Mouse (Mus musculus) embryonic stem cell, embryonic (primary cell): ENCODE data around the gene Pskh1.

Source experiments
- CTCF ChIA-PET, 4 experiments: fragments of 300-600 bp in 2 of 4; fragments of 350-600 bp in 2 of 4; sonication (Branson Sonifier 250); formaldehyde crosslinking; loops; one replicate each; lab custom pipeline; 2022; ENCODE audit warnings: inconsistent platforms in 2 of 4; lab: Charles Lee
- POLR2A ChIA-PET, 4 experiments: fragments of 300-600 bp in 2 of 4; fragments of 350-600 bp in 2 of 4; sonication (Branson Sonifier 250); formaldehyde crosslinking; loops; one replicate each; lab custom pipeline; 2022; ENCODE audit warnings: antibody characterized with exemption in 4 of 4, inconsistent platforms in 1 of 4; lab: Charles Lee

Gene Pskh1

DNA sequence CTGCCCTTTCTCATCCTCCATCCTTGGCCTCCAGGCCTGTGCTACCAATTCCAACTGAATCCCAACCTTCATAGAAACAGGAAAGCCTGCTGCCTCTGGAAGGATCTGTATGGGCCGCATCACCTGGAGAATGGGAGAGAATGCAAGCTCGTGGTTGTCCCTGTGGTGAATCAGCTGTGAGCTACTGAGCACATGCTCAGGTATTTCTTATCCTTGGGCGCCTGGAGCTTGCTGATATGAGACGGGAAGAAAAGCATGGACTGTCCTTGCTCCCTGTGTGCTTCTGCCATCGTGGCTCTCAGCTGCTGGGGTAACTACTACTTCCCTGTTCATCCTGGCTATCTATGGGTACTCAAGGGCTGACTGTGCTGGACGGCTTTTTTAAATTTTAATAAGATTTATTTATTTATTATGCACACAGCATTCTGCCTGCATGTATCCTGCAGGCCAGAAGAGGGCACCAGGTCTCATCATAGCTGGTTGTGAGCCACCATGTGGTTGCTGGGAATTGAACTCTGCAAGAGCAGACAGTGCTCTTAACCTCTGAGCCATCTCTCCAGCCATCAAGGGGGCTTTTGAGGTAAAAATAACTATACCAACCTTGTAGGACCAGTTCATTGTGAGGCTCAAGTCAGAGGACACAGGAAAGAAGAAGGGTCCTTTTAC lies 33.7 kb upstream of the Pskh1 start:
- CTCF ChIA-PET: interaction anchor here (0.6 to 3.0 kb wide), 16 partner anchors 11 to 152 kb away, joined by 3 to 28 read pairs (median 5); partner anchors contain the start of genes Thap11 (in 3 of the 4), Nrn1l (in 1 of the 4), Pskh1 (in 1 of the 4) and Ranbp10 (in 1 of the 4)
- POLR2A ChIA-PET: interaction anchor here in 3 of 4 experiments (0.5 to 5.1 kb wide), 22 partner anchors 10 to 191 kb away, joined by 3 to 58 read pairs (median 4); partner anchors contain the start of genes Thap11 (in 2 of the 3), Edc4 (in 1 of the 3), Nrn1l (in 1 of the 3) and Pskh1 (in 1 of the 3)

DNA sequence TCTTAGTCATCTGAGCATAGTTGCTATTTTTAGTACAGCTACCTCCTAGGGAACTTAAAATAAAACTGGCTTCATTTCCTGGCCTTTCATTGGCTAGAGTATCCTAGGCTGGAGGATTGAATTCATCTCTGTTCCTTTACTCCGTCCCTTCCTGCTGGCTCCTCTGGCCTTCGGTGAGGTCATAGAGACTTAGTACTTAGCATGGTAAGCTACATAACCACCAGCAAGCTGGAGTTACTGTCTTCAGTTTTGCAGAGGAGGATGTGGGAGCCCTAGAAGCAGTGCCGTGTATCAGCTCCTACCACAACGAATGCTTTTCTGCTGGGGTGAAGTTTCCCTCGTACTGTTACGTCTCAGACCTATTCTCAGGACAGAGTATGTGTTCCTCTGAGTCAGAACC lies 25.9 kb upstream of the Pskh1 start:
- ChIA-PET POLR2A (interaction anchor here in 2 of 4 experiments (0.9 to 8.4 kb wide), 12 partner anchors 9 to 75 kb away, joined by 3 to 58 read pairs (median 5); partner anchors contain the start of genes Nutf2 (in 2 of the 2), Nrn1l (in 1 of the 2), Pskh1 (in 1 of the 2) and Thap11 (in 1 of the 2)), CTCF (no interaction called here)

DNA sequence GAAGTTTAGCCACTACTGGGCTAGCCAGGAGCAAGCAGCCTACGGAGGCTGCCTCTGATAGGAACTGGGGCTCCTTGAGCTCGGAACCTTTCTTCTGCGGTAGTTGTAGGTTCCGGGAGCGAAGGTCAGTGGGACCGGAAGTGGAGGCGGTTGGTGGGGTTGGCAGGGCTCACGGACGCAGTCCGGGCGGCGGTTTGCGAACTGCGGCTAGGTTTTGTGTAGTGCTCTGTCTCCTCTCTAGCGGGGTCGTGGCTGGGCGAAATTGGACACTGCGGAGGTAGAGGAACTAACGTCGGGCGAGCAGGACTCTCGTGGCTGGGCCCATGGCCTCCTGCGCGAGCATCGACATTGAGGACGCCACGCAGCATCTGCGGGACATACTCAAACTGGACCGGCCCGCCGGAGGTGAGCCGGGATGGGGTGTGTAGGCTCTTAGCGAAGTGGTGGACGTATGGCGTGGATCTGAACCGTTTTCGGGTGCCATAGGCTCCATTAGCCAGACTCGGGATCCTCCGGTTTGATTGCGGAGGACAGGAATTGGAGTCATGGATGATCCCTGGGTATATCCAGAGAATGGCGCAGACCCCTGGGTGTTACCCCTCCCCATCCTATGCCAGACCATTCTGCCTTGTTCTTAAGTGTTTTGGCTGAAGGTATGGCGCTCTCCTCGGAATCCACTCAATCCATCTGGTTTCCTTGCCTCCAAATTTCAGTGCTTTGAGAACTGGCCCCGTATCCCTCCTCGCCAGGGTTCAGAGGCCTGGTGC lies 19.3 kb upstream of the Pskh1 start, which contains the start of gene Edc4:
Gene Edc4, plus strand, starts transcription at position 128 of the 767 bp plus-strand sequence.
- CTCF ChIA-PET: interaction anchor here in 1 of 4 experiments (0.6 kb wide), 2 partner anchors 10 to 1868 kb away, joined by 3 to 6 read pairs; no protein-coding TSS in a partner anchor

DNA sequence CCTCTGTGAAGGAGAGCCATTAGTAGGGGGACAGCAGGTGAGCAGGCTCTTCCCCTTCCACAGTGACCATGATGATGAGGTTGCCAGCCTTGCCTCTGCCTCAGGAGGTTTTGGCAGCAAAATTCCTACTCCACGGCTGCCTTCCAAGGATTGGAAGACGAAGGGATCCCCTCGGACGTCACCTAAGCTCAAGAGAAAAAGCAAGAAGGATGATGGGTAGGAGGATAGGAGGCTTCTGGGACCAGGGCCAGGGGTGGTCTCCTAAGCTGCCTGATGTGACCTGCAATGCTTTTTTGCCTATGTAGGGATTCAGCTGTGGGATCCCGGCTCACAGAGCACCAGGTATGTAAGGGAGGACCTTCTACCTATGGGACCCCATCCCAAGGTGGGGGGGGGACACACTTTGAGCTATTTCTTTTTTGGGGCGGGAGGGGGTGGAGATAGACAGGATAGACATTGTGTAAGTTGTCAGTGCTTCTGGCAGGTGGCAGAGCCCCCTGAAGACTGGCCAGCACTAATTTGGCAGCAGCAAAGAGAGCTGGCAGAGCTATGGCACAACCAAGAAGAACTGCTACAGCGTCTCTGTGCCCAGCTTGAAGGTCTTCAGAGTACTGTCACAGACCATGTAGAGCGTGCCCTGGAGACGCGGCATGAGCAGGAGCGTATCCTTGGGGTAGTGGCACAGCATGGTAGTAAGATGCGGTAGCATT lies 10.3 kb upstream of the Pskh1 start:
- ChIA-PET POLR2A (interaction anchor here in 3 of 4 experiments (0.6 to 2.4 kb wide), 14 partner anchors 10 to 307 kb away, joined by 3 to 8 read pairs (median 4); partner anchors contain the start of genes Pskh1 (in 3 of the 3) and Thap11 (in 1 of the 3)), CTCF (interaction anchor here (0.5 to 2.2 kb wide), 5 partner anchors 24 to 337 kb away, joined by 3 to 7 read pairs (median 3); no protein-coding TSS in a partner anchor)

More for the DNA sequence above, 19.3 kb upstream of the Pskh1 start, which contains the start of gene Edc4:
- POLR2A ChIA-PET: interaction anchor here in 3 of 4 experiments (0.6 to 8.4 kb wide), 18 partner anchors 11 to 287 kb away, joined by 3 to 58 read pairs (median 7); partner anchors contain the start of genes Nutf2 (in 3 of the 3), Nrn1l (in 2 of the 3) and Pskh1 (in 1 of the 3)

DNA sequence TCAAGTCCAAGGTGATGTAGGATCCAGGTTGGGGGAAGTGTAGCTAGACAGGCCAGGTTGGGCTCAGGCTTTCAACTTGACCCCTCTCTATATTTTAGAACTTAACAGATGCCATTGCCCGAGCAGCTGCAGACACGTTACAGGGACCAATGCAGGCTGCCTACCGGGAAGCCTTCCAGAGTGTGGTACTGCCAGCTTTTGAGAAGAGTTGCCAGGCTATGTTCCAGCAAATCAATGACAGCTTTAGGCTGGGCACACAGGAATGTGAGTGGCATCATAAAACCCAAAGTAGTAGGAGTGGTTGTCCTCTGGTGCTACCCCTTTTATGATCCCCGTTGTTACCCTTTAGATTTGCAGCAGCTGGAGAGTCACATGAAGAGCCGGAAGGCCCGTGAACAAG lies 9.4 kb upstream of the Pskh1 start:
- CTCF ChIA-PET: interaction anchor here in 2 of 4 experiments (0.7 to 2.2 kb wide), 3 partner anchors 25 to 166 kb away, joined by 3 to 7 read pairs (median 3); no protein-coding TSS in a partner anchor
- POLR2A ChIA-PET: interaction anchor here in 3 of 4 experiments (0.5 to 1.8 kb wide), 15 partner anchors 8 to 308 kb away, joined by 3 to 8 read pairs (median 4); partner anchors contain the start of gene Pskh1 (in 3 of the 3)

DNA sequence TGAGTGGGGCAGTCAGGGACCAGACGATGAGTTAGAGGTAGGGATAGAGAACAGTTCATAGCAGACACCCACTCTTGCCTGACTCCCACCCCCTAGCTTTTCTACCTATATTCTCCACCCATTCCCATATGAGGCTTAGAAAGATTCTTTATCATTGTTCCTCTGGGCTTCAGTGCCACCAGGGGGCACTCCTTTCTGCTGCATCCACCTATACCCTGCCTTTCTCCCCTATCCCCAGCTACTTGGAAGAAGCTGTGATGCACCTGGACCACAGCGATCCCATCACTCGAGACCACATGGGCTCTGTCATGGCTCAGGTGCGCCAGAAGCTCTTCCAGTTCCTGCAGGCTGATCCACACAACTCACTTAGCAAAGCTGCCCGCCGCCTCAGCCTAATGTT lies 7.8 kb upstream of the Pskh1 start:
- ChIA-PET CTCF (interaction anchor here (0.6 to 3.6 kb wide), 11 partner anchors 9 to 287 kb away, joined by 3 to 23 read pairs (median 5); partner anchors contain the start of gene Ripor1 (in 1 of the 4)), POLR2A (interaction anchor here in 3 of 4 experiments (0.5 to 4.0 kb wide), 20 partner anchors 8 to 382 kb away, joined by 3 to 19 read pairs (median 5); partner anchors contain the start of genes Nutf2 (in 3 of the 3), Edc4 (in 1 of the 3), Pskh1 (in 1 of the 3) and Ranbp10 (in 1 of the 3))

DNA sequence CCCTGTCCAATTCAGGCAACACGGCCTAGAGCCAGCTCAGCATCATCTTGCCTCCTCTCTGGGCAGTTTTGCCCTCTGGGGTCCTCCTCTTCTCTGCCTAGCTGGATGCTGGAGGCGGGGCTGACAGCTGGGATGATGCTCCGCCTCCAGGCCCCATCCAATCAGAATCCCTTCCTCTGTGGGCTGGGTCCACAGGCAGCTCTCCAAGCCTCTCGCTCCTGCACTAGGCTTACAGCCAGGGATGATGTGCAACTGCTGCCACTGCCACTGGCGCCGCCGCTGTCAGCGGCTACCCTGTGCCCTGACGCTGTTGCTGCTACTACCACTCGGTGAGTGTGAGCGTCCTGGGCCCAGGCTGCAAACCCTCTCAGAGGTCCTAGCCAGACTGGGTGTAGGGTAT lies 6.9 kb upstream of the Pskh1 start, which contains the start of gene Nrn1l:
Gene Nrn1l, plus strand, starts transcription at position 229 of the 400 bp plus-strand sequence.
- POLR2A ChIA-PET: interaction anchor here in 3 of 4 experiments (0.6 to 4.0 kb wide), 26 partner anchors 8 to 318 kb away, joined by 3 to 19 read pairs (median 4); partner anchors contain the start of genes Nutf2 (in 3 of the 3), Edc4 (in 2 of the 3), Carmil2 (in 1 of the 3) and Ranbp10 (in 1 of the 3)
- CTCF ChIA-PET: interaction anchor here (0.6 to 3.6 kb wide), 13 partner anchors 14 to 549 kb away, joined by 3 to 23 read pairs (median 3); partner anchors contain the start of gene Nutf2 (in 2 of the 4)

DNA sequence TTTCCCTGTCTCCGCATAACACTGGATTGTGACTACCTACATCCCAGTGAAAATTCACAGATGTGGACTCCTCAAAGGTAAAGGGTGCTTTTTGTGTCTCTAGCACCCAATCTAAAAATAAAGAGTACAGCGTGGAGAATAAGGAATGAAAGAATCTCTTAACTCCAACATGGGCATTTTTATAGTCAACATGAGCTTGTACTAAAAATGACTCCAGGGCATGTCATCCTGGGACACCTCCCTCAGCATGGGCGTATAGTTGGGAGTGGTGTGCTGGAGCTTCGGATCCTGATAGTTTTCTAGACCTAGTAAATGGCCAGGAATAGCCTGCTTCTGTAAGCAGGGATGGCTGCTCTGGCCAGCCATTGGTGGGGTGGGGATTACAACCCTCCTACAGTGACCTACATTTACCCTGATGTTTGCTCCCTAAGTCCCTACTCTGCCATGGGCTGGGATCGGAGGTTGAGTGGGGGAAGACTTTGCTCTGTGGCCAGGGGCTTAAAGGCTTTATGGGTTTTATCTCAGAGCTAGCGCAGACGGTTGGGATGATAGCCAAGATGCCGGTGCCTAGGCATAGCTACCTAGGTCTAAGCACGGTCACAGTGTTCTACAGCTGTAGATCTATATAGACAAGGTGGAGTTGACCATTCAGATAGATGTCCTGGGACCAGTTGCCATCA lies 2.3 kb upstream of the Pskh1 start:
- ChIA-PET CTCF (interaction anchor here in 1 of 4 experiments (0.6 kb wide), 1 partner anchor 63 kb away, joined by 4 read pairs; no protein-coding TSS in a partner anchor), POLR2A (interaction anchor here in 1 of 4 experiments (1.8 kb wide), 1 partner anchor 42 kb away, joined by 5 read pairs; no protein-coding TSS in a partner anchor)

DNA sequence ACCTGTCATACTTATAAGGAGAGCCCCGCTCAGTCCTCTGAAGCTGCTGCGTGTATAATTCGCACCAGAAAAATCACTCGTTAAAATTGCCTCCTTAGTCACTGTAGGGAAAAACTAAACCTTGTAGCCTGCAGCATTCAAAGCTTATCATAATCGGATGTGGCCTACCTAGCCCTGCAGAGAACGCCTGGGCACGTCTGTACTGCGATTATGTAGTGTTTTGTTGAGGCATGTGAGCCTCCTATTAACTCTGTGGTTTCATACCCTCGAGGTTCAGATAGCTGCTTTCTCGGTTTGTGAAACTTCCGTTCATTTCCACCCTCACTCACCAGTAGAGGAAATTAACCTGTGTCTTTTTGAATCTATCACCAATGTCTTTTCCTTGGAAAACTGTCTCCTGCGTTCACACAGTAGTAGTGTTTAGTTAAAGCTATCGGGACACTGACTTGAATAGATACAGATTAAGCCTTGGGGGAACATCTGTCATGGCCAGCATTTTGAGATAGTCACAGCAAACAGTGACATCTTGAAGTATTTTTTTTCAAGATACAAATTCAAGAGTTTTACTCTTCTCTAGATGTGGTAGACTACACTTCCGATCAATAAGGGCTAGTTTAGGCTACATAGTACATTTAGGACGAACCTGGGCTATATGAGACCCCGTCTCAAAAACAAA lies 838 bp downstream of the Pskh1 start:
- ChIA-PET POLR2A (interaction anchor here in 3 of 4 experiments (0.5 to 4.4 kb wide), 39 partner anchors 8 to 295 kb away, joined by 3 to 41 read pairs (median 6); partner anchors contain the start of genes Acd (in 2 of the 3), Nrn1l (in 2 of the 3), Nutf2 (in 2 of the 3) and Pard6a (in 2 of the 3)), CTCF (interaction anchor here in 2 of 4 experiments (0.8 to 2.4 kb wide), 4 partner anchors 29 to 89 kb away, joined by 3 to 7 read pairs (median 6); no protein-coding TSS in a partner anchor)

DNA sequence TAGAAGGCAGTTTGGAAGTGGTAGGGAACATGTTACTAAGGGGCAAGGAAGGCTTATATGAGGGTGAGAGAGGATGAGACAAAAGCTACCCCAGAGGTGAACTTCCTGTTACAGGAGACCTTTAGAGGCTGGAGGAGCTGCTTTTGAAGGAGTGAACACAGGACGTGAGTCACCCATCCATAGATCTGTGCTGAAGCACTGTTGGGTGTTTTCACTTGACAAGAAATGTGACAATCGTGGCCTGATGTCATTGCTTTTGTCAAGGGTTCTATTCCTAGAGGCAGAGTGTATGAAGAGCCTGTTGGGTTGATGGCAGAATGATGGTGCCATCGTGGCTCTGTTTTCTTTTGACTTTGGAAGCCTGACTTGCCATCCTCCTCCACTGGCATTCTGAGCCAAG lies 19.1 kb downstream of the Pskh1 start:
- ChIA-PET CTCF (interaction anchor here in 2 of 4 experiments (1.2 to 1.6 kb wide), 2 partner anchors 11 to 65 kb away, joined by 3 to 5 read pairs; no protein-coding TSS in a partner anchor), POLR2A (interaction anchor here in 1 of 4 experiments (1.7 to 4.7 kb wide), 2 partner anchors 10 to 11 kb away, joined by 5 to 18 read pairs; no protein-coding TSS in a partner anchor)

DNA sequence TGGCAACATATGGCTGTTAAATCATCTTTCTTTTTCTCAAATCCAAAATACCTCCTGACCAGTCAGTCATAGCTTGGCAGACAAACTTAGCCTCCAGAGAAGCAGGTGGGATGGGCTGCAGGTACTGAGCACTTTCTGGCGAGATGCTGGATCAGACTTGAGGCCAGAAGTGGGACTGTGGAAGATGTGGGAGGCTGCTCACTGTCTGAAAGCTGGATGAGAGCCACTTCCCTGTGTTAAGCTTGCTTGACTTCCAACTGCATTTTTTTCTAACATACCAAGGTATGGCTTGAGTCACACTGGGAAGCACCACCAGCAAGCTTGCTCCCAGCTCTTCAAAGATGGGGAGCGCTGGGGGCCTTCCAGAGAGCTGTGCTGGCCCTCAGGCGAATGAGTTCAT lies 24.9 kb downstream of the Pskh1 start:
- ChIA-PET CTCF (interaction anchor here in 2 of 4 experiments (0.6 to 1.0 kb wide), 3 partner anchors 35 to 645 kb away, joined by 3 to 5 read pairs (median 4); no protein-coding TSS in a partner anchor), POLR2A (interaction anchor here (0.5 to 3.4 kb wide), 23 partner anchors 8 to 131 kb away, joined by 3 to 21 read pairs (median 3); partner anchors contain the start of genes Pskh1 (in 3 of the 4), Slc12a4 (in 2 of the 4) and Nutf2 (in 1 of the 4))

DNA sequence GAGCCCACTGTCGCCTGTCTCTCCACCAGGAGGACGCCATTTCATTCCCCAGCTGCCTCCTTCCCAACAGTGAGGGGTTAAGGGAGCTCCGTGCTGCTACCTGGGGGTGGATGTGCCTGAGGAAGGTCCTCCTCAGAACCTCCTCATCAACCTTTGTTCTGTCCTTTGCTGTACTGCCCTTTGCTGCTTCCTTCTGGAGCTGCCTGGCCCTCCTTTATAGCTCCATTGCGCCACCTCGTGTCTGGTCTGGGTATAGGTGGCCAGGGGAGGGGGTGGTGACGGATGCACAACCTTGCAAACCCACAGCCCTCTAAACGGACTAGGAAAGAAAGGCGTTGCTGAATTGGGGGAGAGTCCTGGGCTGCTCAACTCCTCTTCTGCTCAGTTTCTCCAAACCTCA lies 30.4 kb downstream of the Pskh1 start:
- CTCF ChIA-PET: interaction anchor here (0.5 to 2.5 kb wide), 89 partner anchors 9 to 684 kb away, joined by 3 to 24 read pairs (median 4); partner anchors contain the start of genes Nrn1l (in 3 of the 4), Nfatc3 (in 2 of the 4), Pskh1 (in 2 of the 4) and Slc12a4 (in 2 of the 4)
- POLR2A ChIA-PET: interaction anchor here in 3 of 4 experiments (0.6 to 2.5 kb wide), 30 partner anchors 8 to 308 kb away, joined by 3 to 18 read pairs (median 4); partner anchors contain the start of genes Nutf2 (in 2 of the 3), Pskh1 (in 2 of the 3), Ranbp10 (in 2 of the 3) and Tsnaxip1 (in 2 of the 3)

DNA sequence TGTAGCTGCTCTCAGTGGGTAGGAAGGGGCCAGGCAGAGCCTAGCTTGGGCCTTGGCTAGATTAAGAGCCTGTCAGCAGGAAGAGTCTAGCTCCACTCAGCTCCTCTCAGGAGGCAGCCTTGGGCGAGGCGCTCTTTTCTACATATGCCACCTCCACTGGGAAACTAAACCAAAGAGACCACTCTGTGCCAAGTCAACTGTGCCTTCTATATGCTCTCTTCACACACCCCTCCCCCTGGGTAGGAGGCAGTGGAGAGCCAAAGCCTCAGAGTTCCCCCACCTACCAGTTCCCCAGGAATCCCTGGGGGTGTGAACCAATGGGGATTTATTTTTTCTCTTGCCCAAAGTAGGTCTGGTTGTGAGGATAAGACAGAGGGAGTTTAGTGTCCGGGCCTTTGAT lies 31.0 kb downstream of the Pskh1 start:
- POLR2A ChIA-PET: interaction anchor here in 3 of 4 experiments (0.6 to 2.3 kb wide), 23 partner anchors 13 to 313 kb away, joined by 3 to 17 read pairs (median 4); partner anchors contain the start of genes Nutf2 (in 2 of the 3), Pskh1 (in 2 of the 3), Ctcf (in 1 of the 3) and Dus2 (in 1 of the 3)

DNA sequence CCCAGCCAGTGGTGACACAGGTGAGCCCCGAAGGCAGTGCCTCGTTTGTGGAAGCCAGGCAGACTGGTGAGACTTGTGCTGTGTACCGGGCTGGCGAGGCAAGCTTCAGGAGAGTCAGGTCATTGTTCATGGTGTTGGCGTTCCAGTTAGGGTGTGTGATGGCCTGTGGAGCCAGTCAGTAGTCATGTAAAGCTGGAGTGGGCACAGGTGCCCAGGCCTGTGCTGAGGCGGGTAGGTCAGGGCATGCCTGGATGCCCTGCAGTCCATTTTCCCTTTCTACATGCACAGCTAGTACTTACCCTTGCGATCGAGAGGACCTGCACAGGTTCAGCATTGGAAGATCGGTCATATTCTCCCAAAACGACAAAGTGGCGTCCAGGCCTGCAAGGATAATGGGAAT lies 32.3 kb downstream of the Pskh1 start:
- POLR2A ChIA-PET: interaction anchor here in 1 of 4 experiments (1.3 to 1.4 kb wide), 2 partner anchors 32 to 67 kb away, joined by 3 read pairs; partner anchors contain the start of gene Pskh1

More for the DNA sequence above, 31.0 kb downstream of the Pskh1 start:
- CTCF ChIA-PET: interaction anchor here (0.5 to 2.5 kb wide), 62 partner anchors 8 to 335 kb away, joined by 3 to 24 read pairs (median 5); partner anchors contain the start of genes Nrn1l (in 3 of the 4), Pskh1 (in 2 of the 4), Thap11 (in 2 of the 4) and Nfatc3 (in 1 of the 4)

More for the DNA sequence above, 32.3 kb downstream of the Pskh1 start:
- CTCF ChIA-PET: interaction anchor here in 2 of 4 experiments (1.0 to 1.4 kb wide), 2 partner anchors 44 to 97 kb away, joined by 3 to 5 read pairs; no protein-coding TSS in a partner anchor
